Mouse (Mus musculus): Measurements from ENCODE around the gene Lrp2. TPM values are rescaled to one million over a fixed set of nuclear protein-coding genes. Genes with fewer than 3 reads are reported as not detected.
"Not testable (repeated sequence)": the region's sequence is repeated elsewhere in the genome, so short reads cannot be mapped to it uniquely, and the experiment has no call there.

Gene Lrp2
- polyA plus RNA-seq, 1 experiment from 2014 or later, result 1.8 TPM

- 89% methylated on average over 7 of the region's 7 CpGs for WGBS
- Histone ChIP-seq H3K27ac (no peak overlapping the region), H3K4me2 (no peak overlapping the region)
Measured at GRCm38 (mm10) chr2:69603726-69604393, 18.0 kb upstream of the Lrp2 start.

GRCm38 (mm10) chr2:69593168-69593567 lies 7.3 kb upstream of the Lrp2 start:
- no peak overlapping the region for H3K4me3 ChIP-seq (replicated peaks)
- H3K36me3 ChIP-seq (replicated peaks), result no peaks in the 10 kb centered on the region
- no peak for ATAC-seq (ENCODE audit: low FRiP score)
- no peak overlapping the region for H3K4me2 ChIP-seq
- peaks cover 22% of the 10 kb centered on the region for H3K27me3 ChIP-seq
- H3K4me1 ChIP-seq, result no peaks in the 10 kb centered on the region
- H3K27ac ChIP-seq, result no peak overlapping the region
- 90% methylated on average over 2 of the region's 2 CpGs for WGBS
- H3K9ac ChIP-seq, result no peak overlapping the region
- no peaks in the 10 kb centered on the region for H3K9me3 ChIP-seq

More at GRCm38 (mm10) chr2:69603726-69604393, 18.0 kb upstream of the Lrp2 start:
- no peaks in the 10 kb centered on the region for H3K4me1 ChIP-seq
- no peak overlapping the region for H3K4me3 ChIP-seq (replicated peaks)
- H3K9me3 ChIP-seq, result no peaks in the 10 kb centered on the region
- ATAC-seq (ENCODE audit: low FRiP score), result no peak
- H3K36me3 ChIP-seq (replicated peaks), result no peaks in the 10 kb centered on the region
- H3K27me3 ChIP-seq, result no peaks in the 10 kb centered on the region
- no peak overlapping the region for H3K9ac ChIP-seq

GRCm38 (mm10) chr2:69592536-69592935 lies 6.7 kb upstream of the Lrp2 start:
- Histone ChIP-seq H3K9me3 (no peaks in the 10 kb centered on the region), H3K9ac (no peak overlapping the region), H3K36me3 (replicated peaks) (no peaks in the 10 kb centered on the region), H3K4me1 (peaks cover 6% of the 10 kb centered on the region), H3K4me2 (no peak overlapping the region), H3K27me3 (peaks cover 28% of the 10 kb centered on the region), H3K4me3 (replicated peaks) (no peak overlapping the region), H3K27ac (no peak overlapping the region)
- no peak for ATAC-seq (ENCODE audit: low FRiP score)
- WGBS, result 45% methylated on average over 1 of the region's 1 CpGs

- H3K9ac ChIP-seq, result no peak overlapping the region
- no peak overlapping the region for H3K4me3 ChIP-seq (replicated peaks)
- 58% methylated on average over 7 of the region's 7 CpGs for WGBS
- no peaks in the 10 kb centered on the region for H3K36me3 ChIP-seq (replicated peaks)
- H3K9me3 ChIP-seq, result no peaks in the 10 kb centered on the region
- no peak for ATAC-seq (ENCODE audit: low FRiP score)
- peaks cover 11% of the 10 kb centered on the region for H3K4me1 ChIP-seq
- no peak overlapping the region for H3K4me2 ChIP-seq
- H3K27ac ChIP-seq, result no peak overlapping the region
- peaks cover 33% of the 10 kb centered on the region for H3K27me3 ChIP-seq
Measured at GRCm38 (mm10) chr2:69591966-69592505, 6.2 kb upstream of the Lrp2 start.

- Histone ChIP-seq H3K27ac (no peak overlapping the region), H3K36me3 (replicated peaks) (no peaks in the 10 kb centered on the region), H3K9me3 (no peaks in the 10 kb centered on the region), H3K4me1 (peaks cover 24% of the 10 kb centered on the region), H3K4me2 (no peak overlapping the region), H3K27me3 (peaks cover 47% of the 10 kb centered on the region), H3K4me3 (replicated peaks) (no peak overlapping the region), H3K9ac (no peak overlapping the region)
- ATAC-seq (ENCODE audit: low FRiP score), result no peak
- WGBS, result 81% methylated on average over 1 of the region's 1 CpGs
Measured at GRCm38 (mm10) chr2:69590548-69590947, 4.7 kb upstream of the Lrp2 start.

GRCm38 (mm10) chr2:69587896-69588295 lies 2.0 kb upstream of the Lrp2 start:
- peak overlapping the region; percentile 95 for H3K4me2 ChIP-seq
- WGBS, result 0% methylated on average over 23 of the region's 23 CpGs
- H3K4me3 ChIP-seq (replicated peaks), result peak overlapping the region; percentile 33
- H3K27me3 ChIP-seq, result peaks cover 70% of the 10 kb centered on the region
- no peak overlapping the region; the same call in 1 of the 2 replicates for H3K9ac ChIP-seq
- H3K36me3 ChIP-seq (replicated peaks), result no peaks in the 10 kb centered on the region
- peaks cover 30% of the 10 kb centered on the region for H3K4me1 ChIP-seq
- H3K9me3 ChIP-seq, result no peaks in the 10 kb centered on the region
- no peak for ATAC-seq (ENCODE audit: low FRiP score)
- no peak overlapping the region for H3K27ac ChIP-seq

- no peaks in the 10 kb centered on the region for H3K9me3 ChIP-seq
- H3K27ac ChIP-seq, result no peak overlapping the region
- H3K4me1 ChIP-seq, result peaks cover 30% of the 10 kb centered on the region
- H3K36me3 ChIP-seq (replicated peaks), result no peaks in the 10 kb centered on the region
- under 1% methylated on average over 26 of the region's 26 CpGs for WGBS
- ATAC-seq (ENCODE audit: low FRiP score), result no peak
- H3K4me2 ChIP-seq, result peak overlapping the region; percentile 95
- no peak overlapping the region for H3K9ac ChIP-seq
- H3K4me3 ChIP-seq (replicated peaks), result peak overlapping the region; percentile 33
- H3K27me3 ChIP-seq, result peaks cover 76% of the 10 kb centered on the region
Measured at GRCm38 (mm10) chr2:69586821-69587728, 1.2 kb upstream of the Lrp2 start.

GRCm38 (mm10) chr2:69585191-69585885 lies 527 bp downstream of the Lrp2 start:
- 0% methylated on average over 61 of the region's 61 CpGs for WGBS
- H3K4me3 ChIP-seq (replicated peaks), result peak overlapping the region; percentile 62
- ATAC-seq (ENCODE audit: low FRiP score), result peak; percentile 57; the same call in 1 of the 2 replicates
- H3K9me3 ChIP-seq, result no peaks in the 10 kb centered on the region
- peaks cover 30% of the 10 kb centered on the region for H3K4me1 ChIP-seq
- H3K36me3 ChIP-seq (replicated peaks), result no peaks in the 10 kb centered on the region
- H3K4me2 ChIP-seq, result peak overlapping the region; percentile 95
- peak overlapping the region; percentile 31; the same call in 1 of the 2 replicates for H3K27ac ChIP-seq
- peak overlapping the region; percentile 60 for H3K9ac ChIP-seq
- H3K27me3 ChIP-seq, result peaks cover 72% of the 10 kb centered on the region

- no peak for ATAC-seq (ENCODE audit: low FRiP score)
- Histone ChIP-seq H3K9ac (no peak overlapping the region), H3K4me2 (peak overlapping the region; percentile 95), H3K9me3 (no peaks in the 10 kb centered on the region), H3K27ac (no peak overlapping the region), H3K36me3 (replicated peaks) (no peaks in the 10 kb centered on the region), H3K27me3 (peaks cover 64% of the 10 kb centered on the region), H3K4me1 (peaks cover 30% of the 10 kb centered on the region), H3K4me3 (replicated peaks) (peak overlapping the region; percentile 62)
- 4% methylated on average over 20 of the region's 20 CpGs for WGBS
Measured at GRCm38 (mm10) chr2:69584117-69584933, 1.5 kb downstream of the Lrp2 start.

GRCm38 (mm10) chr2:69582861-69583260 lies 3.0 kb downstream of the Lrp2 start:
- WGBS, result 50% methylated on average over 7 of the region's 7 CpGs
- Histone ChIP-seq H3K4me3 (replicated peaks) (no peak overlapping the region), H3K27me3 (peaks cover 52% of the 10 kb centered on the region), H3K4me1 (peaks cover 31% of the 10 kb centered on the region), H3K4me2 (no peak overlapping the region), H3K9ac (no peak overlapping the region), H3K9me3 (no peaks in the 10 kb centered on the region), H3K36me3 (replicated peaks) (no peaks in the 10 kb centered on the region), H3K27ac (no peak overlapping the region)
- no peak for ATAC-seq (ENCODE audit: low FRiP score)

- not testable (repeated sequence) for H3K27ac ChIP-seq; H3K9me3 ChIP-seq; ATAC-seq (ENCODE audit: low FRiP score); H3K4me3 ChIP-seq (replicated peaks); H3K4me2 ChIP-seq; H3K36me3 ChIP-seq (replicated peaks); H3K9ac ChIP-seq
- Histone ChIP-seq H3K27me3 (peaks cover 44% of the 10 kb centered on the region), H3K4me1 (peaks cover 23% of the 10 kb centered on the region)
- WGBS, result 88% methylated on average over 4 of the region's 4 CpGs
Measured at GRCm38 (mm10) chr2:69582068-69582467, 3.8 kb downstream of the Lrp2 start.
